Mouse (Mus musculus): ENCODE measurements around the gene Zic2. TPM values are rescaled to one million over a fixed set of nuclear protein-coding genes. Genes with fewer than 3 reads are reported as not detected.

Gene Zic2
- polyA plus RNA-seq, 1 experiment from 2014 or later: 12.9 TPM

DNA sequence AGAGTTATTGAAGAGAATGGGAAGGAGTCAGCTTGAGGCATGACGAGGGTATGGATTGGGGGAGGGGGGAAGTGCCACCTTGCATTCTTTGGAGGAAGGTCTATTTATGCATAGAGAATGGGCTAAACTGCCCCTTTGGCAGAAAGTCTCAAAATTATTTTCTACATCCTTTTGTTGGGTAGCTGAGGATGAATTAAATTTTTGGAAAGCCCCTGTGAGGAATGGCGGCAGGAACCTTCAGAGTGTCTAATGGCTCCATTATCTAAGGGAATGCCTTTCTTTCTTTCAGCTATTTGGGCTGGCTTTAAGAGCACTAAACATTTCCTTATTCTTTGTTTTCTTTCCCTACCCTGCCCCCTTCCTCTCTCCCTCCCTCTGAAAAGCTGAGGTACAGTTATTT is 5.1 kb downstream of the Zic2 start:
- Histone ChIP-seq H3K27me3 (peaks cover 37% of the 10 kb centered on the region), H3K4me2 (peak overlapping the region; percentile 48), H3K4me1 (replicated peaks) (peaks cover 7% of the 10 kb centered on the region), H3K9ac (peak overlapping the region; percentile 53; the same call in 1 of the 2 replicates), H3K4me3 (peak overlapping the region; percentile 55), H3K27ac (replicated peaks) (peak overlapping the region; percentile 75), H3K36me3 (no peaks in the 10 kb centered on the region), H3K9me3 (no peaks in the 10 kb centered on the region)
- WGBS: 10% methylated on average over 2 of the region's 2 CpGs
- no peak for ATAC-seq (ENCODE audit: low FRiP score, low read depth)

DNA sequence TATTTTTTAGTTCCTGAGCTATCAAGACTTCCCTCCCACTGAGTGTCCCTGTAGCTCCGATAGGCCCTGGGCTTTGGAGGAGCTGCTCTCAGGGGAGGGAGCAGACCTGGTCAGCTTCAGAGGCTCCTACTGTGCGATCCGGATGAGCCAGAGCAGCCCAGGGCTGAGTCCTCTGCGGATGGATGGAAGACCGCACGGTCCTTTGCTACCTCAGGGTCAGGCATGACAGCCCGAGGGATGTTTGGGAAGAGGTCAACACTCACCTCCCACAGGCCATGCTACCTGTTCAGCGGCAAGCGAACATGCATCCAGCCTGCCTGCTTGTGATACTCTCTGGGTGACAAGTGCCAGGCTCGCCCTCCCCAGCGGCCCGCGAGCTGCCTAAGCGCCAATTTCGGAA is 5.9 kb downstream of the Zic2 start:
- H3K4me2 ChIP-seq: peak overlapping the region; percentile 48
- no peaks in the 10 kb centered on the region for H3K9me3 ChIP-seq
- no peaks in the 10 kb centered on the region for H3K36me3 ChIP-seq
- H3K4me1 ChIP-seq (replicated peaks): no peaks in the 10 kb centered on the region
- peak overlapping the region; percentile 55 for H3K4me3 ChIP-seq
- H3K9ac ChIP-seq: peak overlapping the region; percentile 53
- H3K27ac ChIP-seq (replicated peaks): peak overlapping the region; percentile 75
- WGBS: 12% methylated on average over 15 of the region's 15 CpGs
- H3K27me3 ChIP-seq: peaks cover 37% of the 10 kb centered on the region
- ATAC-seq (ENCODE audit: low FRiP score, low read depth): no peak

DNA sequence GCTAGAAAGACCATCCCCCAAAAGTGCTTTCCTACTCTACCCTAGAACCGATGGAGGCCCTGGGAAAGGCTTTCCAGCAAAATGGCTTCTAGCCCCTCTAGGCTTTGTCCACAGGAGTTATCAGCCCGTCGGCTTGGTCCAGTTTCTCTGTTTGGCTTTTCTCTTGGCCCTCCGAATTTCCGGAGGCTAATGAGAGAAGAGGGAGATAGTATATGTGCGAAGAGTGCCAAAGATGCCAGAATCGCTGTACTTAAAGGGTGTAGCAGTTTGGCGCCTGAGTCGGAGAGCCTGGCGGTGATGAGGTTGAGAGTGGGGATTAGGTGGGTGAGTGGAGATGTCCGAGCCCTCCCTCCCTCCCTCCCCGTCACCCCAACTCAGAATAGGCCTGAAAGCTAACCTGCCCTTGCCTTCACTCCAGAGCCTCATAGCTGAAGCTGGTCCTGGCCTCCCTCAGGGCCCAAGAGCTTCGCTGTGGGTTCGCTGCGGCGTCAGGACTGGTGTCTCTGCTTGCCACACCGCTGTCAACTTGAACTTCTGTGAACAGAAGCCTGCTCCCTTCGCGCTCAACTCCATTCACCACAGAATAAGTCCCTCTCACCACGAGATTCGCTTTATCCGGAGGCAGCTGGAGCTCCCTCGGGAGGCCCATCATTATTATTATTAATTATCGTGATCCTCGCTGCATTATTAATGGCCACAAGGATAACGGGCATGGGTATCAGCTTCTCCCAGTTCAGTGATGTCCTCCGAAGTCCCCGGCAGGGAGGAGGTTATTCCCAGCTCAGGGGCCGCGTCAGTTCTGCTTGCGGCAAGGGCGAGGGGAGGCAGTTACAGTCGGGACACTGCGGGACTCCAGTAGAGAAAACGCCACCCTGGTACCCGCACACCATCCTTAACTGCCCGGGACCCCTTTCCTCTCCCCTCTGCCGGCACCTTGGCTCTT is 7.1 kb downstream of the Zic2 start:
- Histone ChIP-seq H3K27me3 (peaks cover 45% of the 10 kb centered on the region), H3K9ac (peak overlapping the region; percentile 53), H3K36me3 (no peaks in the 10 kb centered on the region), H3K4me2 (peak overlapping the region; percentile 48), H3K4me1 (replicated peaks) (no peaks in the 10 kb centered on the region), H3K27ac (replicated peaks) (peak overlapping the region; percentile 75), H3K9me3 (no peaks in the 10 kb centered on the region), H3K4me3 (peak overlapping the region; percentile 55)
- ATAC-seq (ENCODE audit: low FRiP score, low read depth): peak; percentile 39
- WGBS: 4% methylated on average over 38 of the region's 38 CpGs

DNA sequence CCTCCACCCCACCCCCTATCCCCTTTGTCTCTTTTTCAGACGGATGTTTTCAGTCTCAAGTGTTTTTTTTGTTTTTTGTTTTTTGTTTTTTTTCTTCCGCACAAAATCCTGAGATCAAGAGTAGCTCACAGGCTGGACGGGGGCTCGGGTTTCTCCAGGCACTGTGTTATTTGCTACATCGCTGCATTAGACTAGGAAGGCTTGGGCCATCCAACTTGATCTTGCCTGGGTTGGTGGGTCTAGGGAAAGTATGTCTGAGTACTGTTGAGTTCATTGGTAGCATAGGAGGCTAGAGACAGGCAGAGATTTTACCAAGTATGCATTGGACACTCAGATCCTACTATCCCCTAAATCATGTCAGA is 7.8 kb downstream of the Zic2 start:
- Histone ChIP-seq H3K4me1 (replicated peaks) (no peaks in the 10 kb centered on the region), H3K4me2 (peak overlapping the region; percentile 48), H3K4me3 (peak overlapping the region; percentile 55), H3K36me3 (no peaks in the 10 kb centered on the region), H3K27ac (replicated peaks) (peak overlapping the region; percentile 75), H3K27me3 (peaks cover 48% of the 10 kb centered on the region), H3K9ac (peak overlapping the region; percentile 53), H3K9me3 (no peaks in the 10 kb centered on the region)
- no peak for ATAC-seq (ENCODE audit: low FRiP score, low read depth)
- 7% methylated on average over 5 of the region's 5 CpGs for WGBS

DNA sequence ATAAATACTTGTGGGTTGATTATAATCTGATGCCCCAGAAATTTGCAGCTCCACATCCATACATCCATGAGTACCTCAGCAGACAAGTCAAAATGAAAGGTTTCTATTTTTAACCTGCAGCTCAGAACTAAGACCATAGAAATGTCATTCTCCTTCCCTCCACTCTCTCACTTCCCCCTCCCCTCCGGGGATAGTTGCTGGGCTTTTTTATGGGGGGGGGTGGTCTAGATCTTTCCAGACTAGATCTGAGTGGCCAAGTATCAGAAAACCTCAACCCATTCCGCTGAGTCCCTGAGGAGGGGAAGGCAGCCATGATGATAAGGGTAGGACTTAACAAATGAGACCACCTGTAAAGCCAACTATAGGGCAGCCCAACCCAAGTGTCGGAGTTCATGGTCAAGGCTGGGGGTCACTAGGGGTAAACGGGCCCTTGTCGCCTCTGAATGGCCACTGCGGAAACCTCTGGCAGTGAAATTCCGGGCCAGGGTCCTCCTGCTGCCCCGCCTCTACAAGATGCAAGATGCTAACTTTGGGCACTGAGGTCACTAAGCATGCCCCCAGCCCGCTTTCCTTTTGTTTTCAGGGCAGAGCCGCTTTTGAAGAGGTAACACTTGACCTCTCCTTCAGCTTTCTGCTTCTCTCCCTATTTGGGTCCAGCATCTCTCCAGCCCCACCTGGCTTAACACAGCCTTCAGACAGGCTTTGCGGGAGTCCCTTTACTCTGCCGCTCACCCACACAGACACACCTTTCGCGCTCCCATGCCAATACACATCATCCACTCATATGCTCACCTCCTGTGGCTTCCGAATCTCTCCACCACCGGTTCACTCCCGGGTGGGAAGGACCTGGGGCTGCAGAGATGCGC is 8.6 kb downstream of the Zic2 start:
- no peaks in the 10 kb centered on the region for H3K9me3 ChIP-seq
- peak overlapping the region; percentile 75 for H3K27ac ChIP-seq (replicated peaks)
- H3K4me3 ChIP-seq: peak overlapping the region; percentile 55
- H3K4me2 ChIP-seq: peak overlapping the region; percentile 48
- 0 out of 2 replicates have a peak, but pooled peaks have one; percentile 4 for ATAC-seq (ENCODE audit: low FRiP score, low read depth)
- 6% methylated on average over 18 of the region's 18 CpGs for WGBS
- H3K36me3 ChIP-seq: no peaks in the 10 kb centered on the region
- peak overlapping the region; percentile 53; the same call in 1 of the 2 replicates for H3K9ac ChIP-seq
- H3K4me1 ChIP-seq (replicated peaks): no peaks in the 10 kb centered on the region
- H3K27me3 ChIP-seq: peaks cover 45% of the 10 kb centered on the region

DNA sequence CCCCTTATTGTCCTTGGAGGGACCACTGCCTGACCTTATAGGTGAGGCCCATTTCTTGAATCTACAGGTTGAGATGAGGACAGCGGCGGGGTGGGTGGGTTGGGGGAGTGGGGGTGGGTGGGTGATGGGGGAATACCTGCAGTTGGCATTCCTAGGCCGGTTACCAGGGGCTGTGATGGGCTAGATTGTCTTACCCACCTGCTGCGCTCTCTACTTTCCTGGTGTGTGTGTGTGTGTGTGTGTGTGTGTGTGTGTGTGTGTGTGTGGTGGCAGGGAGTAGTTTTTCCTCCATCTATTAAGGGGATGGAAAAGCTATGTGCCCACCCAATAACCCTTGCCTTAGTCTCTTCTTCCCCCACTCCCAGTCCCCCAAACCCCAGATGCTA is 9.2 kb downstream of the Zic2 start:
- Histone ChIP-seq H3K27ac (replicated peaks) (peak overlapping the region; percentile 75), H3K36me3 (no peaks in the 10 kb centered on the region), H3K9ac (peak overlapping the region; percentile 27; the same call in 1 of the 2 replicates), H3K9me3 (no peaks in the 10 kb centered on the region), H3K4me1 (replicated peaks) (no peaks in the 10 kb centered on the region), H3K27me3 (peaks cover 48% of the 10 kb centered on the region), H3K4me3 (peak overlapping the region; percentile 20), H3K4me2 (peak overlapping the region; percentile 48)
- 12% methylated on average over 4 of the region's 4 CpGs for WGBS
- ATAC-seq (ENCODE audit: low FRiP score, low read depth): peak; percentile 44; the same call in 1 of the 2 replicates

DNA sequence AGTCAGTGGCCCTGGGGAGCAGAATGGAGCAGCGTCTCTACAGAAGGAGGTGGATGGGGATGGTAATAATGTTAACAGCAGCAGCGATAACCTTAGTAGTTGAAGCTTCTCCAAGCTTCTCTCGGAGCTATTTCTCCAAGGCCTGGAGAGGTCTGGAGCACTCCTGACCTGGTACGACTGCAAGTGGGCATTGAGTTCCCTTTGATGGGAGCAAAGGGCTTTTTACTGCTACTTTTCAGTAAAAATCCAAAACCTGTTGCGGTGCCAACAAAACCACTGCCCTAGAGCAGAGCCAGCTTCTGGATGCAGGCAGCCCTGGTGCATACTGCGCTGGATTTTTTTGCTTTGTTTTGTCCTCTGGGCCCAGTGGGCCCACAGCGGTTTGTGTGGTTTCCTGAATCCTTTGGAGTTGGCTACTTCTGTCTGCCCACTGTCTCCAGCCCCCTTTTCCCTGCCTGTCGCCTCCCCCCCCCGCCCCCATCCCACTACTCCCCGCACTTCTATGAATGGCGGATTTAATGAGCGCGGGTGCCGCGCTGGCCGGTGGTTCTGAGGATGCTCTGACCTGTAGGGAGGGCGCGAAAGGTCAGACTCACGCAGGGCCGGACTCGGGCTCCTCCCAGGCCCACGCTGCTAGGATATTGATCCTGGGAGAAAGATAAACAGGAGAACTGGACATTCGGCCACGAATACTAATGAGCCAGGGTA is 9.8 kb downstream of the Zic2 start:
- Histone ChIP-seq H3K9ac (peak overlapping the region; percentile 27), H3K27ac (replicated peaks) (peak overlapping the region; percentile 64), H3K36me3 (no peaks in the 10 kb centered on the region), H3K27me3 (peaks cover 48% of the 10 kb centered on the region), H3K9me3 (no peaks in the 10 kb centered on the region), H3K4me3 (peak overlapping the region; percentile 20), H3K4me2 (peak overlapping the region; percentile 48), H3K4me1 (replicated peaks) (no peaks in the 10 kb centered on the region)
- ATAC-seq (ENCODE audit: low FRiP score, low read depth): 0 out of 2 replicates have a peak, but pooled peaks have one; percentile 32
- 2% methylated on average over 22 of the region's 24 CpGs for WGBS

DNA sequence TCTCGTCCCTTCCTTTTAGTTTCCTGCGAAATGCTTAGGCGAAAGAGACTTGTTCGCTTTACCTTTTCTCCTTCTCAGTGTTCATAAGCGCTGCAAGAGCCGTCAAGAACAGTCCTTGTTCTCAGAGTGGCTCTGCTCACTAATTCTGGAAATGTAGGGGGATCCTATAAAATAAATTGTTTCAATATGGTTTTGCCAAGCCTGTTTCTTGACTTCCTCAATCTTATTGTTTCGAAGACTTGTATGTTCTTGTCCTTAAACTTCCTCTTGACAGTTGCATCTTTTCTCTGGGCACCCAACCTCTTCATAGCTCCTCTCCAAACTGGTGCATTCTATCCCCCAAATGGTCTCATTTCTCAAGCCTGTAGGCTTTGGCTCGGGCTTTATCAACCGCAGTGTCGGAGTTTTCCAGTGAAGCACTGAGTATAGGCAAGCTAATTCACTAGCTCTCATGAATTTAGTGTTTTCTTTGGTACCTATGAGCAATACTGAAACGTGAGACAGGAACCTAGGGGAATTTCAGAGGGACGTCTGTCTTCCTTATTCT is 10.5 kb downstream of the Zic2 start:
- 6% methylated on average over 12 of the region's 12 CpGs for WGBS
- Histone ChIP-seq H3K4me1 (replicated peaks) (0 out of 2 replicates have a peak, but pooled peaks cover 3% of the 10 kb centered on the region), H3K27me3 (peaks cover 46% of the 10 kb centered on the region), H3K9me3 (no peaks in the 10 kb centered on the region), H3K4me3 (peak overlapping the region; percentile 20), H3K27ac (replicated peaks) (peak overlapping the region; percentile 64), H3K9ac (peak overlapping the region; percentile 27; the same call in 1 of the 2 replicates), H3K4me2 (peak overlapping the region; percentile 48), H3K36me3 (no peaks in the 10 kb centered on the region)
- ATAC-seq (ENCODE audit: low FRiP score, low read depth): no peak

DNA sequence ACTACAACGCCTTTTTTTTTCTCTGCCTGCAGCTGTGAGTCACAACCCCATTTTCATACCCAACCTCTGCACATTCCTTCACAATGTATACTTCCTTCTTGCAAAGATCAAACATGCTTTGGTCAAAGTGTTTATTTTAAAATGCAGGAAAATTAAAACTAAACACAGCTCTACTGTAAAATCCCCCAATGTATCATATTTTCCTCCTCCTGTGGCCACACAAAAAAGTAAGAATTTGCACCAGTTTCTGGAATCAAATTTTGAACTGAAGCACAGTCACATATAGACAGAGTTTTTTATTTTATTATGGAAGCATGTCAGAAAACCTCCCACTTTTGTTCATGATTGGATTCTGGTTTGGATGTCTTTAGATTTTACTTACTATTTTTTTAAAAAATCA is 11.4 kb downstream of the Zic2 start:
- 0 out of 2 replicates have a peak overlapping the region, but pooled peaks have one; percentile 13 for H3K4me2 ChIP-seq
- ATAC-seq (ENCODE audit: low FRiP score, low read depth): no peak
- peaks cover 51% of the 10 kb centered on the region for H3K27me3 ChIP-seq
- H3K36me3 ChIP-seq: no peaks in the 10 kb centered on the region
- H3K4me1 ChIP-seq (replicated peaks): 0 out of 2 replicates have a peak, but pooled peaks cover 7% of the 10 kb centered on the region
- 22% methylated on average over 1 of the region's 1 CpGs for WGBS
- no peaks in the 10 kb centered on the region for H3K9me3 ChIP-seq
- no peak overlapping the region for H3K27ac ChIP-seq (replicated peaks)
- H3K9ac ChIP-seq: no peak overlapping the region
- H3K4me3 ChIP-seq: no peak overlapping the region

DNA sequence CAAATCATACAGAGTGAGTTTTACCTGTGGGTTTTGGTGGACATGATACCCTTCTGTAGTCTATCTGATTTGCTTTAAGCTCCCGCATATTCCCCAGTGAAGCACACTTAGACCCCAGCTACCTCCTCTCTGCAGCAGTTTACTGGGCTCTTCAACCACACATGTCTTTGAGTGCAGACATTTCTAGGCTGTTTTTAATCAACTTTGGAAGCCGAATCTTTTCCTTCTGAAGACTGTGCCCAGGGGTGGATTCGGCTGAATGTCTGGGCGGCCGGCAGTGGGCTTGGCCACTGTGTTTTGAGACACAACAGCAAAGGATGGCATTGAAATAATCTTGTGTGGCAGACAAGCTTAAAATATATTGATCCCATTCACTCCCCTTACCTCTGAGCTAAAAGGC is 12.1 kb downstream of the Zic2 start:
- Histone ChIP-seq H3K9ac (0 out of 2 replicates have a peak overlapping the region, but pooled peaks have one; percentile 16), H3K4me3 (no peak overlapping the region), H3K27me3 (peaks cover 53% of the 10 kb centered on the region), H3K36me3 (no peaks in the 10 kb centered on the region), H3K4me2 (peak overlapping the region; percentile 30), H3K4me1 (replicated peaks) (0 out of 2 replicates have a peak, but pooled peaks cover 7% of the 10 kb centered on the region), H3K9me3 (no peaks in the 10 kb centered on the region), H3K27ac (replicated peaks) (no peak overlapping the region)
- 7% methylated on average over 5 of the region's 5 CpGs for WGBS
- no peak for ATAC-seq (ENCODE audit: low FRiP score, low read depth)

DNA sequence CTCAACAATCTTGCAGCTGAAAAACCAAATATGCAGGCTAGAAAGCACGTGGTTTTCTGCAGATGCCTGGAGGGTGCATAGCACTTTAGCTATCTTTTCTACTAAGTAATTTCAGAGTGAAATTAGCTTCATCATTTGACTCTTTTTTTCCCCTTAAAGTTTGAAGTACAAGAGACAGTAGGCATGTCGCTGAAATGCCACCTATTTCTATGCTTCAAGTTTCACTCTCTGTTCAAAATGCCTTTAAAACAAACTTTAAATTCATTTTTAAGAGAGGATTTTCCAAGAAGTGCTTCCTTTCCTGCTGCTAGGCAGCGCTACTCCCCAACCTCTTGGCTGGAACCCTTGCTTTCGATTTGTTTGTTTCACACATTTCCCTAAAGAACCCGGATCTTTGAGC is 13.8 kb downstream of the Zic2 start:
- Histone ChIP-seq H3K27ac (replicated peaks) (peak overlapping the region; percentile 16; the same call in 1 of the 2 replicates), H3K9me3 (no peaks in the 10 kb centered on the region), H3K36me3 (no peaks in the 10 kb centered on the region), H3K27me3 (peaks cover 53% of the 10 kb centered on the region), H3K4me3 (peak overlapping the region; percentile 11; the same call in 1 of the 2 replicates), H3K4me2 (peak overlapping the region; percentile 56), H3K9ac (no peak overlapping the region), H3K4me1 (replicated peaks) (0 out of 2 replicates have a peak, but pooled peaks cover 7% of the 10 kb centered on the region)
- no peak for ATAC-seq (ENCODE audit: low FRiP score, low read depth)
- 2% methylated on average over 5 of the region's 5 CpGs for WGBS

Measured in hindbrain, embryonic 15.5 days (tissue).